Mouse (Mus musculus): Measurements from ENCODE around the gene Senp7. TPM values are rescaled to one million over a fixed set of nuclear protein-coding genes. Genes with fewer than 3 reads are reported as not detected.
A peak's percentile ranks its signal among the peaks of the same experiment; 100 is the strongest.
"Not testable (repeated sequence)": the region's sequence is repeated elsewhere in the genome, so short reads cannot be mapped to it uniquely, and the experiment has no call there.

The Senp7 gene
- total RNA-seq (2021): 10 to 100 TPM; 16.8 to 21.8 TPM
- long read RNA-seq, experiment 1, full-length matches to known transcripts: 8 of 12 reads
- long read RNA-seq, experiment 1, partial matches to known transcripts: 0 of 12 reads
- long read RNA-seq, experiment 1, other reads (novel, unspliced or antisense): 4 of 12 reads
- long read RNA-seq, experiment 2, full-length matches to known transcripts: 3 of 4 reads
- long read RNA-seq, experiment 2, partial matches to known transcripts: 1 of 4 reads
- long read RNA-seq, experiment 2, other reads (novel, unspliced or antisense): 0 of 4 reads

DNA sequence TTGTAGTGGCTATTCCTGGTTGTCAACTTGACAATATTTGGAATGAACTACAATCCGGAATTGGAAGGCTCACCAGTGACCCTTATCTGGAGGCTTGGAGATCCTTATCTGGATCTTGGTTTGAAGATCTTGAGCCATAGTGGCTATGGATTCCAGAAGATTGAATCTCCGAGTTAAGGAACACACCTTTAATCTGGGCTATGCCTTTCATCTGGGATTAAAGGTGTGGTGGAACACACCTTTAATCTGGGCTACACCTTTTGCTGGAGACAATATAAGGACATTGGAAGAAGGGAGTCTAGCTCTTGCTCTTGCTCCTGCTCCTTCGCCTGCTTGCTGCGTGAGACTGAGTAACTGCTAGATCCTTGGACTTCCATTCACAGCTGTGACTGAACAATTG, at the start of gene Senp7:
Gene Senp7 (plus strand): TSS at position 301 of the 400 bp plus-strand sequence.
- DNase-seq: not testable (repeated sequence)

DNA sequence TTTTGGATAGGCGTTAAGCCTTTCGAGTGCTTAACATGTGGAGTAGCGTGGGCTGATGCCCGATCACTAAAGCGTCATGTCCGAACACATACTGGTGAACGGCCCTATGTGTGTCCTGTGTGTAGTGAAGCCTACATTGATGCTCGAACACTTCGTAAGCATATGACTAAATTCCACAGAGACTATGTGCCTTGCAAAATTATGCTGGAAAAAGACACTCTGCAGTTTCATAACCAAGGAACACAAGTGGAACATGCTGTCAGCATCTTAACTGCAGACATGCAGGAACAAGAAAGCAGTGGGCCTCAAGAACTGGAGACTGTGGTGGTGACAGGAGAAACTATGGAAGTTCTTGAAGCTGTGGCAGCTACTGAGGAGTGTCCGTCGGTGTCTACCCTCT, 41.3 kb upstream of the Senp7 start:
- DNase-seq: no peak

DNA sequence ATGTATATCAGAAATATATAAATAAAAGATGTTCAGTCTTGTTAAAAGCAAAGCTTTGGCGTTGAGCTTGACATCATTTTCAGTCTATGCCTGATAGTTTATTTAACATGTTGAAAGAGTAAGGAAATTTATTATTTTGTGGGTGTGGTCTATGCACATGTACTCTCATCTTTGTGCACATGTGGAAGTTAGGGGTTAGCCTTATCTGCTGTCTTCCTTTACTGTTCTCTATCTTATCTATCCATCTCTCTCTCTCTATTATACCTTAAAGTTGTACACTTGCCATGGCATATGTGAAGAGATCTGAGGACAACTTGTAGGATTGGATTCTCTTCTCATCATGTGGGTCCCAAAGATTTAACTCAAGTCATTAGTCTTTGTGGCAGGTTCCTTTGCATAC, 39.3 kb upstream of the Senp7 start:
- no peak for DNase-seq

DNA sequence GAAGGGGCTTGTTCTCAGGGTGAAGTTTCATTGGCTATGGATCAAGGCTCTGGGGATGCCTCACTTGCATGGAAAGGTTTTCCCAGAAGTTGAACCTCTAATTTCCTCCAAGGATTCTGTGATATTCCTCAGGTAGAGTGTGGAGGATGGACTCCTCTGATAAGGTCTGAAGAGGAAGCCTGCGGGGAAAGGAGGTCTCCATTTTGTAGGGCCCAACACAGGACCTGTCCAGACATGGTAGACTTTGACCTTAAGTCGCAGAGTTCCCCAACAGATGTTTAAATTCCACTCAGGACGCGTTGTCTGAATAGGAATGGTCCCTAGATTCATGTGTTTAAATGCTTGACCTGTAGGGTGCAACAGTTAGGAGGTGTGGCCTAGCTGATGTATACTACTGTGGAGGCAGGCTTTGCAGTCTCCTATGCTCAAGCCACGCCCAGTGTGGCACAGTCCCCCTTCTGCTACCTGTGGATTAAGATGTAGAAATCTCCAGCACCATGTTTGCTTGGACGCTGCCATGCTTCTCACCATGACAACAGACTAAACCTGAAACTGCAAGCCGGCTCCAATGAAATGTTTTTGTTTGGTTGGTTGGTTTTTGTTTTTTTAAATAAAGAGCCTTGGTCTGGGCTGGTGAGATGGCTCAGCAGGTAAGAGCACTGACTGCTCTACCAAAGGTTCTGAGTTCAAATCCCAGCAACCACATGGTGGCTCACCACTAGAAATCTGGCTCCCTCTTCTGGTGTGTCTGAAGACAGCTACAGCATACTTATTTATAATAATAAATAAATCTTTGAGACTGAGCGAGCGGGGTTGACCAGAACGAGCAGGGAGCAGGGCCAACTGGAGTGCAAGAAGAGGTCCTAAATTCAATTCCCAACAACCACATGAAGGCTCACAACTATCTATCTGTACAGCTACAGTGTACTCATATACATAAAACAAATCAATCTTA, 35.1 kb upstream of the Senp7 start:
- no peak for DNase-seq

DNA sequence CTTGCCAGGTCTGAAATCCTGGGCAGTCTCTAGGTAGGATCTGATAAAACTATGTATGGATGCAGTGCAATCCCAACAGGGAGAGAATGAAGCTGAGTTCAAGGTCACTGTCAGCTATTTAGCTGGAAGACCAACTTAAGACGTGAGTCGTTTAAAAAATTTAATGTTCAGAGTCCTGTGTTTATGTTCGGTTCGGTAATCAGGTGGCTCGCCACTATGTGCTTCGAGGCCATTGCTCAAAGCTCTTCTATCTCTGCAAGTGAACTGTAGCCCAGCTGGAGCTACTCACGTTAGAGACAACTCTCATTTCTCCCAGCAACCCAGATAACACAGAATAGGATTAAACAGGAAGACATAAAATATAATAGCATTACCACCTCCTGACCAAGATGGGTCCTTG, 34.1 kb upstream of the Senp7 start:
- no peak for DNase-seq

DNA sequence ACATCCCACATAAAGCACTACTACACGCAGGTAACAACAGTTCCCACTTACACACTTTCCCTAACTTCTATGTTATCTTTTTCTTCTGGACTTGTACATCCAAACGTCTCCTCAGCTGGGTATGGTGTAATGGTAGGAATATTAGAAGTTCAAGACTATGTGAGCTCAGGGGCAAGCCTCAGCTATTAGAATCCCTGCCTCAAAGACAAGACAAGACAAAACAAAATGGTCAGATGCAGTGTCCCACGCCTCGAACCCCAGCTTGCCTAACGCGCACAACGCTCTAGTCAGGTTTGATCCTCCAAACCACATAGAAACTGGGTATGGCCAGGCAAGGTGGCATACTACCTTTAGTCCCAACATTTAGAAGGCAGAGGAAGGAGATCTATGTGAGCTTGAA, 28.5 kb upstream of the Senp7 start:
- DNase-seq: no peak

DNA sequence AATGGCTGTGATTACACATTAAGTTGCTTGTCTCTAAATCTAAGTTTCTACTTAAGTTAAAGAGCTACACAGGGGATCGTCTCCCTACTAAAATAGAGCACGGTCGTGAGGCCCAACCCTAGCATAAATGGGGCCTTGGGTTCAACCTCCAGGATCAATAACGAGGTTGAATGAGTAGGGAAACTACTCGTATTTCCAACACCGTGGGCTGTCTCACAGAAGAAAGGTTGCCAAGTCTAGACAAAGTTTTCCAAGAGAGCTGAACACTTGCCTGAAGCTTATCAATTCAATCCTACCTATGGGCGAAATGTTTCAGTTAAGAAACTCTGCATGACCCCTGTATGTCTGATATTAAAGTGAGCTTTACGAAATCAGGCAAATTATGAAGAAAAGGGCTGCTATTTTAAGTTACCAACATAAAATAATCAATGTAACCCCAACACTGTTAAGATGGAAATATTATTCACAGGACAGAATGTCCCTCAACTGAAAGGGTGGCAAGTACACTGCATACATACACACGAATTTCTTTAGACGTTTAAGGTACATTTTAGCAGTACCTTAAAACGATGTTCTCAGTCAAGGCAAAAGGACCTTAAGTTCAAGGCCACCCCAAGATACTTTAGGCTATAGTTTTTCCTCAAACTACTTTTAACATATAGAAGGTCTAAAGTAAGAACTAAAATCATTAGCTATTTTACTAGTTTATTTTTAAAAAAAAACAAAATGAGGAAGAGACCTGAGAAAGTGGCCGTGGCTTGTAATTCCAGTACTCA, 20.1 kb upstream of the Senp7 start:
- DNase-seq: no peak

DNA sequence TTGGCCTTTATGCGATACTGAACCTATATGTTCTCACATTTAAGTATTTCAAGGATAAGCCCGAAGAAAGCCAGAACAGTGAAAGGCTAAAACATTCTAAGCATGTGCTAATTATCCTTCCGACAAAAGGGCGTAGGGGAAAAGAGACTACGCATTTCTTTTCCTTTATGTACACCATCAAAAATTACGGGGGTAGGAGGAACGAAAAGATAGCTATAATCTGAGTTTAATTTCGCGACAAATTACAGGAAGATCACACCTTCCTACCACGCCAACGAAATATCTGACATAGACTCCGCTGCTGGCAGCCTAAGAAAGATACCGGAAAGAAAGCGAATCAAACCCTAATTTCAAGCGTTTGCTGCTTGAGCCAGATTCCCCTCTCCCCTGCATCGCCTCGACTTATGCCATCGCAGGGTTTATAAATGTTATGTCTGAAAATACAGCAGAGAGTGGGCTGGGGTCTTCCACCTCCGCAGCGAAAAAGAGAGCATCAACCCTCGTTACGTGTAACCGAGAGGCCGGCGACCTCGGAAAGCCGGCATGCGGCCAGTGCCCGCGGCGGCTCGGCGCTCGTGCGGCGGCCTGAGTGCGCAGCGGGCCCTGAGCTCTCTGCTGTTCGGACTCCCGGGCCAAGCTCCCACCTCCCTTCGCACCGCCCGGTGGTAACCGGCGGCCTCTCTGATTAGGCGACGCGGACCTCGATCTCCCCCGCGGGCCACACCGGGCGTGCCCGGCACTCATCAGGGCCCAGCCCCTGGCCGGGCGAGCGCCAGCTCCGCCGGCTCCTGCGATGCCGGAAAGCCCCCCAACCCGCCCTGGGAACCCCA, 19.2 kb upstream of the Senp7 start:
- peak; percentile 63 for DNase-seq

DNA sequence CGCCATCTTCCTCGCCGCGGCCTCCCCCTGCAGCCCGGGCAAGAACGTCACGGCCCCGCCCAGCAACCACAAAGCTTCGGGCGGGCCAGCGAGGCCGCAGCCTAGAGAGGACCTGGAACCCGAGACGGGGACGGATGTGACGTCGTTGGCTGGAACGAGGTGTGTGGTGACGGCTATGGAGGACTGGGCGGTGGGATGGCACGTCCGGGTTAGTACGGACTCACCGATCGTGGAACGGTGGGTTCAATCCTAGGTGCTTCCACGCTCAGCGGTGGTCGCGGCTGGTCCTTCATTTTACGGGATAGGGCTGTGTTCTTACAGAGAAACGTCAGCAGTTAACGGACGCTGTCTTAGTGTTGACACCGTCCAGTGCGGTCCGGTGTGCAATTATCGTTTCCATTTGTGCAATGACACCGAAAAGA, 18.5 kb upstream of the Senp7 start, which contains the start of gene Pcnp:
Gene Pcnp (minus strand): TSS at position 79 of the 422 bp plus-strand sequence.
- DNase-seq: peak; percentile 98

DNA sequence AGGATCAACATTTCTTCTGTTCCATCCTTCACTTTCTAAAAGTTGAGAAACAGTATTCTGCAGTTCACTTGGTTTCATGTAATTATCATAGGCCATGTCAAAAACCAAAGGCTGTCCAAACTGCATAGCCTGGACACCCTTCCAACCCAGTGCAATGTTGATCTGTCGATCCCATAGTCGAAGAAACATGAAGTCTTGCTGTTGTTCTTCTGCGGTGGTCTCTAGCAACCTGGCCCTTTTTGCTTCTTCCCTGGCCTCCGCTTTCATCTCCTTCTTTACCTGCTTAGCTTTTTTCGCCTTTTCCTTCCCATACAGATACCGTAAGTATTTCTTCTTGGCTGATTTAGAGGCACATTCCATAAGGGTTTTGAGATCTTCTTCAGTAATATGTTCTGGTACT, 13.6 kb upstream of the Senp7 start:
- no peak for DNase-seq

DNA sequence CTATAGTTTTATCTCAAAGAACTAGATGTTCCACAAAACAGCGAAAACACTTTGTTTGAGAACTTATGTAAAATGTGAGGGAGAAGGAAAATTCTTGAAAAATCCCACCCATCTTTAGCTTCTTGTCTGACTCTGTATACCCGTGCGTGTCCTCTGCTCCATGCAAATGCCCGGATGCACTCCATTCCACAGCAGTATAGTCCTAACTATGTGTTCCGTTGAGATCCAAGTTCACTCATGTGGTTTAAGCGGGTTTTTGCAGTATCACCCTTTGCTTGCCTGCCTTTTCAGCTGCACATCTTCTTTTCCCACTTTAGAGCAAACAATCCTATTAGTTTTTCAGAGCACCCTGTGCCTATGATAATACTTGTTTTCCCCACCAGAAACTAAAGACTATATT, 11.6 kb upstream of the Senp7 start:
- no peak for DNase-seq

DNA sequence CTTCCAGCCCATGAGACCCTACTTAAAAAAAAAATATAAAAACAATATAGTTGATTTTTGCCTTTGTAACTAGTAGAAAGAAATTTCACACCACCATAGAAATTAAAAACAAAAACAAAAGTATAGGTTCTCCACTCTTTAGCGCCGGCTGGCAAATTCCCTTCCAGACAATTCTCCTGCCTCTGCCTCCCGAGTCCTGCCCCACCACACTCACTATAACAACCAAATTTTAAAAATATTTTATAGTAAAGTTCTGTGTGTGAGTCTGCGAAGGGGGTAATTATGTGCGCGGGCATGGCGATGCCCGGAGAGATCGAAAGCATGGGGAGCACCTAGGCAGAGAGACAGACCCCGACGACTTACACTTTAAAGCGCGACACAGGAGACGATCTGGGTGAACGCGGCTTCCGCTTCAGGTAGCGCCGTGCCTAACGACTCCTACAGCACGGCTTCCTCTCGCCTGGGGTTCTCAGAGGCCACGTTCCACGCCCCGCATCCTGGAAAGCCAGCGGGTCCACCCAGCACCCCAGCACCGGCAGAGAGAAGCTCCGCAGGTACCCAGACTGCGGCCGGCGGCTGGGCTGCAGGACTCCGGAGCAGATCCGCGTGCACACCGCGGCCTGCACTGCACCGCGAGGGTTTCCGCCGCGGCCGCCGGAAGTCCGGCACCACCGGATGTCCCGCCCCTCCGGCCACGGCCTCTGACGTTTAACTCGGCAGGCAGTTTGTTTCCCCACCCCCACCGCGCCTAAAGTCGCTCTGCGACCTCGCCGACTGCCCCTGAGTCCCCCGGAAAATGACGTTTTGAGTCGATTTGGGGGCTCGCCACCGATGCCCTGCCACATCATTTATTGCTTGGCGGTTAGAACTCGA, 10.8 kb upstream of the Senp7 start, which contains the start of gene Trmt10c:
Gene Trmt10c (minus strand): TSS at position 682 of the 873 bp plus-strand sequence.
- DNase-seq: peak; percentile 96

DNA sequence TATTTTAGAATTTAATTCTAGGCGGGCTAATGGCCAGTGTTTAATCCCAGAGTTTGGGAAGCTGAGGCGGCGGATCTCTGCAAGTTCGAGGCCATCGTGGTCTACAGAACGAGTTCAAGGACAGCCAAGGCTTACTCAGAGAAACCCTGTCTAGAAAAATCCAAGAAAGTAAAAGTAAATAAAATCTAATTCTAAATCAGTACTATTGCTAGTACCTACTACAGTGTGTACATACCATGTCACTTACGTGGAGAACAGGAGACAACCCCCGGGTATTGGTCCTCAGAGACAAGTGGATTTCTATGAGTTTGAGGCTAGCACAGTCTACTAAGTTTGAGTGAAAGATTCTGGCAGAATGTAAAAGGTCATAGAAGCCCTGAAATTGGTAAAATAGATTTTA, 10.0 kb upstream of the Senp7 start:
- no peak for DNase-seq

DNA sequence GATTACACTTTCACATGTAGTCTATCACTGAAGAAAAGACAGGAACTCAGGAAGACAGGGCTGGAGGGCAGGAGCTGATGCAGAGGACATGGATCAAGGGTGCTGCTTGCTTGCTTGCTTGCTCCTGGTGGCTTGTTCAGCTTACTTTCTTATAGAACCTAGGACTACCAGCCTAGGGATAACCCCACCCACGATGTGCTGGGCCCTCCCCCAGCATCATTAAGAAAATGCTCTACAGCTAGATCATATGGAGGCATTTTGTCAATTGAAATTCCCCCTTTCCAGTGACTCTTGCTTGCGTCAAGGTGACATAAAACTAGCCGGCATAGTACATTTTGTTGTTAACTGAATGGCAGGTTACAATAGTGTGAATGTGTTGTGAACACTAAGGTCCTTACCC, 7.8 kb downstream of the Senp7 start:
- no peak for DNase-seq

DNA sequence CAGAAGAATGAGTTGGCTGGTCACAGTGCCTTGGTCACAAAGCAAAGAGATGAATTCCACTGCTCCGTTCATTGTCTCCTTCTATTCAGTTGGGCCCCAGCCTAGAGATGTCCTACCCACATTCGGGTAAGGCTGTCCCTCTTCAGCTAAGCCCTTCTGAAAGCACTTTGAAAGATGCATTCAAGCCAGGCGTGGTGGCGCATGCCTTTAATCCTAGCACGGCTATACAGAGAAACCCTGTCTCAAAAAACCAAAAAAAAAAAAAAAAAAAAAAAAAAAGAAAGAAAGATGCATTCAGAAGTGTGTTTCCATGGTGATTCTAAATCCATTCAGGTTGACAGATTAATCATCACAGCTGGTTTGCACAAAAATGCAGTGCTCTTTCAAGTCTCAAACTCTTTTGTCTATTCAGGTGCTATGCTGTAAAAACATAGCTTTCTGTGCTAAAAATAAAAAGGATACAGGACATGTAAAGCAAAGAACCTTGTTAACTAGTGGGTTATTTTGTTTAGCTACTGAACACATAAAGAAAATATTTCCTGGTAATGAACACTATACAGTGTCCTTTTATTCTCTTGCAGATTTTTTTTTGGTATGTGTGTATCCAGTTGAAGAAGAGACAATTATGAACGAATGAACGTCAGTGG, 8.9 kb downstream of the Senp7 start:
- no peak for DNase-seq

DNA sequence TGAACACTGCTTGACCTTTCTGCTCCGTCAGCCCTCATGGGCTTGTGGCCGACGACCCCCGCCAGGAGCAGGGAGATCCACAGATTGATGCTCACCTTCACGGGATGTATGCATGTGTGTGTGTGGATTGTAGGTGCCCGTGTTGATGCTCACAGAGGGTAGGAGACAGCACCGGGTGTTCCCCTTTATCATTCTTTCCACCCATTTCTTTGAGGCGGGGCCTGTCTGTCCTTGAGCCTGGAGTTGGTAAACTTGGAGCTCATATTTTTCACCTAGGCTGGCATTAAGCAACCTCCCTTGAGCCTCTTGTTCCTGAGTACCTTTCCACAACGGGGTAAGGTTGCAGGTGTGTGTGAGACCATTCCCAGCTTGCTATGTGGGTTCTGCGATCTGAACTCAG, 10.0 kb downstream of the Senp7 start:
- DNase-seq: no peak

DNA sequence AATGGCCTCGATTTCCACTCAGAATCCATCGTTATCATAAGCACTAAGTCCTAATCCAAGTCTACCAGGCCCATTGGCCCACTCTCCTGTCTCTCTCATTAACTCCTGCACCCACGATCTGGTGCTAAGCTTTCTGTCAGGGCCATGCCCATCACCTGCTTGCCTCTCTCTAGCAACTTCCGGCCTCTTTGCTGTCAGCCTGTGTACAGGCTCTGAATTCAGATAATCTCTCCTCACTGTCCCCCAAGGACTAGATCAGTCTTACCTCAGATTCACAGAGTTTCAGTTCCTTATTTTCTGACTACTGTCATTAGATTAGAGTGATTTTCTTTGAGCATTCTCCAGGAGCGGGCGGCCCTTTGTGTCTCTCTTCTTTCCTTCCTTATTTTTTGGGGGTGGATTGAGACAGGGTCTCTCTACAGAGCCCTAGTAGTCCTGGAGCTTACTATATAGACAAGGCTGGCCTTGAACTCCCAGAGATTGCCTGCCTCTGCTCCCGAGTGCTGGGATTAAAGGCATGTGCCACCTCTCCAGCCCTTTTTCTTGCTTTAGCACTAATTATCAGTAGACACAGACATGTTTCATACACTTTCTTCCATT, 14.0 kb downstream of the Senp7 start:
- DNase-seq: no peak

DNA sequence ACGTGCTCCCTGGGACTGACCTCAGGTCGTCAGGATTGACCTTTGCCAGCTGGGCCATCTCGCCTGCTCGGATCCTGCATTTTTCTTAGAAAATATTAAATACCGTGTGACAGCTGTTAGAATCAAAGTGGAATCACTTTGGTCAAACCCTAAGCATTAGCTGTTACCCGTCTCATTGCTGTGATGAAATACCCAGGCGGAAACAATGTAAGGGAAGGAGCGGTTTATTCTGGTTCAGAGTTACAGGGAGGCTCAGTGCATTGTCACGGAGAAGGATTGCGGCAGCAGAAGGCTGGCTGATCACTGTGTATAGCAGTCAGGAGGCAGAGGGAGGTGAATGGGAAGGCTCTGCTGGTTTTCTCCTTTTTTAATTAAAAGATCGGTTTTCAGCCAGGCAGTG, 14.8 kb downstream of the Senp7 start:
- no peak for DNase-seq

DNA sequence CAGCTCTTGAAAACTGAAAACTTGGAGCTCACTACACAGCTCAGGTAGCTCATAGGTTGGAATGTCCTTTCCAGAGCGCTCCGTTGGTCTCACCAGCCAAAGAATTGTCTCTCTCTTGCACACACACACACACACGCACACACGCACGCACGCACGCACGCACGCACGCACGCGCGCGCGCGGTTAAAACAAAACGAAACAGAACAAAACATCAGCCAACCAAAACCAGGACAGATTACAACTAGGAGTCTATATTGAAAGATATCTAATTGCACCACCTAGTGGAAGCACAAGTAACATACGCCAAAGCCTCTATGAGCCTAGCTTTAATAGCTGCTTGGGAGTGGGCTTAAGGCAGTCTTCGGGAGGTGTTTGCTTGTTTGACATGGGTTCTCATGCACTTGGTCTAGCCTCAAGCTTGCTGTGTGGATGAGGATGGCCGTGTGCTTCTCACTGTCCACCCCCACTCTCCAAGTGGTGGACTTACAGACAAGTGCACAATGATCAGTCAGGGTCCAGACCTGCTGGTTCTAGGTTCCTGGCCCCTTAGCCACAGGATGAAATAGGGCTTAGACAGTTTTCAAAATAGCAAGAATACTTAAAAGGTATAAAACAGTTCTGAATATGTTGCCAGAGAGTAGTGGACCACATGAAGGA, 16.3 kb downstream of the Senp7 start:
- peak; percentile 29 for DNase-seq

Data from gastrocnemius, postnatal 10 days (tissue).